Mouse (Mus musculus) midbrain, embryonic 13.5 days (tissue): ENCODE results near the gene Olfr1349. TPM values are rescaled to one million over a fixed set of nuclear protein-coding genes. Genes with fewer than 3 reads are reported as not detected.
"Not testable (repeated sequence)": the region's sequence is repeated elsewhere in the genome, so short reads cannot be mapped to it uniquely, and the experiment has no call there.

ENCODE experiments used
- ATAC-seq: fragments of 200-750 bp; cut with Nextera tagmentation; 2 replicates; pipeline ENCODE4 v1.8.0; 2017; ENCODE audit warnings: mild to moderate bottlenecking, moderate TSS enrichment, moderate library complexity
- H3K27ac ChIP-seq: fragments of 300-500 bp; sonication (generic); 2 replicates; pipeline ENCODE4 v1.5.1; 2015; ENCODE audit warnings: inconsistent platforms, mild to moderate bottlenecking, moderate library complexity
- H3K27me3 ChIP-seq: fragments of 300-500 bp; sonication (generic); 2 replicates; pipeline ENCODE4 v1.6.1; 2015; ENCODE audit warnings: mild to moderate bottlenecking, inconsistent platforms
- H3K36me3 ChIP-seq: fragments of 300-500 bp; sonication (generic); 2 replicates; pipeline ENCODE4 v1.6.1; 2015; ENCODE audit warnings: mild to moderate bottlenecking, inconsistent platforms
- H3K4me1 ChIP-seq: fragments of 300-500 bp; sonication (generic); replicated peaks from 2 replicates; pipeline ENCODE4 v1.6.1; 2015; ENCODE audit warnings: inconsistent platforms
- H3K4me2 ChIP-seq: fragments of 300-500 bp; sonication (generic); replicated peaks from 2 replicates; pipeline ENCODE4 v1.6.1; 2015; ENCODE audit warnings: moderate library complexity, mild to moderate bottlenecking, inconsistent platforms
- H3K4me3 ChIP-seq: fragments of 300-500 bp; sonication (generic); replicated peaks from 2 replicates; pipeline ENCODE4 v1.5.1; 2015; ENCODE audit warnings: mild to moderate bottlenecking, inconsistent platforms
- H3K9ac ChIP-seq: fragments of 300-500 bp; sonication (generic); replicated peaks from 2 replicates; pipeline ENCODE4 v1.6.1; 2015; ENCODE audit warnings: mild to moderate bottlenecking, inconsistent platforms
- H3K9me3 ChIP-seq: fragments of 300-500 bp; sonication (generic); 2 replicates; pipeline ENCODE4 v1.6.1; 2016; ENCODE audit warnings: mild to moderate bottlenecking, inconsistent platforms
- WGBS: fragments of 180-500 bp; shearing (Covaris S2); methylation state at CpG from one replicate; pipeline ENCODE4 v1.1.7; 2015; 5-methylcytosine and 5-hydroxymethylcytosine counted together
- polyA plus RNA-seq: library from polyadenylated mRNA; unstranded; fragments of >200 nt; fragmentation: Nextera tagmentation; extraction: Ambion mirVana; gene quantifications from 2 replicates; pipeline ENCODE4 v1.2.1, GENCODE M21; 2015

Olfr1349 gene
- not detected in 2 replicates for polyA plus RNA-seq

- WGBS = 87% methylated on average over 5 of the region's 5 CpGs
These were observed at the start of gene Olfr1349 for GRCm38 (mm10) chr7:6522850-6523249. Gene Olfr1349 (minus strand): TSS chr7:6522950.

DNA sequence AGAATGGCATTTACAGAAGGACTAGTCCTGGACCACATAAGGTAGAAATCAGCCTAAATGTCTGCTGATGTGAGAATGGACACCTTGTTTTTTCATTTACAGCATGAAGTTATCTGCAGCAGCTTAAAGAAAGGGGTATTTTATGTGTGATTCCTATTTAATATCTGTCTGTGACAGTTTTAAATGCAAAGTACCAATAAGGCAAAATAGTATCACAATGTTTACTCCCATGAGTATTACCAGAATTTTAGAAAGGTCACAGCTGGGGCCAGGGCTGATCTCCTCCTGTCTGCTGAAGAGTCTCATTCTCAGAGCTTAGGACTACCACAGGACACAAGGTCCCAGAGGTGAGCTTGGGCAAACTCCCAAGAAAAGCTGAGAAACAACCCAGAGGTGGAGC, 41.8 kb upstream of the Olfr1349 start, which contains the start of gene Olfr1350:
Olfr1350 (plus strand) TSS at position 301 of the 400 bp plus-strand sequence.
- Histone ChIP-seq H3K4me3 (no peak within 1 kb of the TSS), H3K9me3 (peaks cover 15% of the 10 kb centered on the region), H3K4me1 (no peaks in the 10 kb centered on the region), H3K27ac (no peak within 1 kb of the TSS), H3K27me3 (no peaks in the 10 kb centered on the region), H3K4me2 (no peak within 1 kb of the TSS), H3K9ac (no peak within 1 kb of the TSS), H3K36me3 (no peaks in the 10 kb centered on the region)
- ATAC-seq = no peak

More at GRCm38 (mm10) chr7:6522850-6523249, at the start of gene Olfr1349:
- Histone ChIP-seq H3K4me2 (no peak within 1 kb of the TSS), H3K9me3 (peaks cover 15% of the 10 kb centered on the region), H3K27me3 (no peaks in the 10 kb centered on the region), H3K4me3 (no peak within 1 kb of the TSS), H3K9ac (no peak within 1 kb of the TSS), H3K36me3 (no peaks in the 10 kb centered on the region), H3K4me1 (no peaks in the 10 kb centered on the region), H3K27ac (no peak within 1 kb of the TSS)
- no peak for ATAC-seq

- Histone ChIP-seq H3K27me3 (no peaks in the 10 kb centered on the region), H3K4me1 (no peaks in the 10 kb centered on the region), H3K9ac (no peak overlapping the region), H3K4me3 (no peak overlapping the region), H3K27ac (no peak overlapping the region), H3K36me3 (no peaks in the 10 kb centered on the region), H3K9me3 (peaks cover 2% of the 10 kb centered on the region), H3K4me2 (no peak overlapping the region)
- WGBS = 67% methylated on average over 5 of the region's 5 CpGs
- ATAC-seq = no peak
These were observed 3.4 kb upstream of the Olfr1349 start for GRCm38 (mm10) chr7:6526141-6526540.

- WGBS = 65% methylated on average over 3 of the region's 3 CpGs
- Histone ChIP-seq H3K9ac (no peak overlapping the region), H3K4me2 (no peak overlapping the region), H3K27me3 (no peaks in the 10 kb centered on the region), H3K36me3 (no peaks in the 10 kb centered on the region), H3K4me3 (no peak overlapping the region), H3K9me3 (peaks cover 7% of the 10 kb centered on the region), H3K27ac (no peak overlapping the region), H3K4me1 (no peaks in the 10 kb centered on the region)
- ATAC-seq = no peak
These were observed 2.3 kb upstream of the Olfr1349 start for GRCm38 (mm10) chr7:6525001-6525400.

- no peak for ATAC-seq
- Histone ChIP-seq H3K4me3 (no peak overlapping the region), H3K4me2 (no peak overlapping the region), H3K27me3 (no peaks in the 10 kb centered on the region), H3K27ac (no peak overlapping the region), H3K9me3 (peaks cover 13% of the 10 kb centered on the region), H3K36me3 (no peaks in the 10 kb centered on the region), H3K9ac (no peak overlapping the region), H3K4me1 (no peaks in the 10 kb centered on the region)
- WGBS = 32% methylated on average over 1 of the region's 1 CpGs
These were observed 1.1 kb downstream of the Olfr1349 start for GRCm38 (mm10) chr7:6521666-6522065.

GRCm38 (mm10) chr7:6508648-6509047, 14.1 kb downstream of the Olfr1349 start, which contains the start of gene Olfr1348:
Gene Olfr1348 (minus strand): TSS chr7:6508748.
- ATAC-seq = no peak
- Histone ChIP-seq H3K4me3 (no peak within 1 kb of the TSS), H3K4me1 (no peaks in the 10 kb centered on the region), H3K4me2 (no peak within 1 kb of the TSS), H3K27ac (no peak within 1 kb of the TSS), H3K9ac (no peak within 1 kb of the TSS), H3K27me3 (no peaks in the 10 kb centered on the region), H3K9me3 (0 out of 2 replicates have a peak, but pooled peaks cover 6% of the 10 kb centered on the region), H3K36me3 (no peaks in the 10 kb centered on the region)
- WGBS = 100% methylated on average over 1 of the region's 1 CpGs

DNA sequence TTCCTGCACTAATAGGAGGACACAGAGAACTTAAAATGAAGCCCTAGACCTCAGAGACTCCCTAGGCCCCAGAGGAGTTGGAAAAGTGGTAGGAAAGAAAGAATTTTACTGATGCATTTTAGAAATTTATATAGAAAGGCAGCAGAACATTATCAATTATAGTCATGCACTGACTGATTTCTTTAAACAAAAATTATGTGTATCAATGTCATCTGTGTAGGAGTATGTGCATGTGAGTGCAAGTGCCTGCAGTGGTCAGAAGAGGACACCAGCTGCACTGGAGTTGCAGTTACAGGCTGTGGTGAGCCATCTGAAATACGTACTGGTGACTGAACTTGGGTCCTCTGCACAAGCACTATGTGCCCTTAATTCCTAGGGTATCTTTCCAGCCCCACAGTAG, 23.1 kb downstream of the Olfr1349 start, which contains the start of gene Olfr1347:
Olfr1347 (minus strand) TSS at position 101 of the 400 bp plus-strand sequence.
- Histone ChIP-seq H3K9ac (no peak within 1 kb of the TSS), H3K4me2 (no peak within 1 kb of the TSS), H3K4me3 (no peak within 1 kb of the TSS), H3K4me1 (no peaks in the 10 kb centered on the region), H3K27ac (no peak within 1 kb of the TSS), H3K36me3 (no peaks in the 10 kb centered on the region), H3K9me3 (0 out of 2 replicates have a peak, but pooled peaks cover 6% of the 10 kb centered on the region), H3K27me3 (no peaks in the 10 kb centered on the region)
- no peak for ATAC-seq
- WGBS = 63% methylated on average over 1 of the region's 1 CpGs

- Histone ChIP-seq H3K9me3 (no peaks in the 10 kb centered on the region), H3K27ac (no peak within 1 kb of the TSS), H3K4me3 (no peak within 1 kb of the TSS), H3K4me1 (no peaks in the 10 kb centered on the region), H3K36me3 (no peaks in the 10 kb centered on the region), H3K27me3 (no peaks in the 10 kb centered on the region), H3K4me2 (no peak within 1 kb of the TSS), H3K9ac (no peak within 1 kb of the TSS)
- WGBS = 53% methylated on average over 2 of the region's 2 CpGs
- no peak for ATAC-seq
These were observed 35.9 kb downstream of the Olfr1349 start, which contains the start of gene Olfr5 for GRCm38 (mm10) chr7:6486841-6487240. Gene Olfr5 (minus strand): TSS chr7:6486941.

DNA sequence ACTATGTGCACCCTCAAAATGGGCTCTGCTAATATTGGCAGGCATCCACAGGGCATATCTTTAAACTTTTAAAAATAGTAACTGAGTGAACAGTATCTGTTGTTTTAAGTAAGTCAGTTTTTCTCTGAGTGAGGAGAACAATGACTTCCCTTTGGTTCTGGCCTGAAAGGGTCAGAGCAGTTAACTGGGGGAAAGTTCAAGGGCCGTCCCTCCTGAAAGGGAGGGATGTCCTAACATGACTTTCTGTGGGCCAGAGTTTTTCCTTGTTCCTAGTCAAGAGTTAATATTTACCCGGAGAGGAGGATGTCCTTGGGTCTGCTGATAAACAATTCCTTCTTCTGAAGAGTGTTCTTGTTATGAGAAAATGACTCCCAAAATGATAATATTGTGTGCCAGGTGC, 45.1 kb downstream of the Olfr1349 start:
- H3K27me3 ChIP-seq, H3K4me1 ChIP-seq, H3K36me3 ChIP-seq, H3K27ac ChIP-seq, H3K9ac ChIP-seq, H3K4me3 ChIP-seq, ATAC-seq, H3K4me2 ChIP-seq: not testable (repeated sequence)
- peaks cover 11% of the 10 kb centered on the region; the same call in 1 of the 2 replicates for H3K9me3 ChIP-seq
- 75% methylated on average over 2 of the region's 2 CpGs for WGBS

GRCm38 (mm10) chr7:6466951-6467350, 55.8 kb downstream of the Olfr1349 start, which contains the start of gene Olfr1346:
Gene Olfr1346 (plus strand): TSS chr7:6467101.
- no peak within 1 kb of the TSS for H3K4me3 ChIP-seq
- no peaks in the 10 kb centered on the region for H3K4me1 ChIP-seq
- H3K27me3 ChIP-seq = no peaks in the 10 kb centered on the region
- no peak within 1 kb of the TSS for H3K4me2 ChIP-seq
- H3K27ac ChIP-seq = no peak within 1 kb of the TSS
- H3K36me3 ChIP-seq = no peaks in the 10 kb centered on the region
- H3K9me3 ChIP-seq = no peaks in the 10 kb centered on the region; the same call in 1 of the 2 replicates
- no peak within 1 kb of the TSS for H3K9ac ChIP-seq
- no peak for ATAC-seq

Other genes starting within 250 kb of the Olfr1349 start
- gene Zfp667, start 236.4 kb downstream of the Olfr1349 start, polyA plus RNA-seq = 15.8 and 18.8 TPM in 2 replicates
- 11.7 and 12.9 TPM in 2 replicates for gene Zfp583, start 191.7 kb downstream of the Olfr1349 start, polyA plus RNA-seq
- 7.0 and 7.2 TPM in 2 replicates for gene Gm3854, start 179.2 kb downstream of the Olfr1349 start, polyA plus RNA-seq
- gene Zfp78, start 159.7 kb downstream of the Olfr1349 start, polyA plus RNA-seq = 4.3 and 4.6 TPM in 2 replicates
- 16.2 and 18.5 TPM in 2 replicates for gene Zfp28, start 139.7 kb downstream of the Olfr1349 start, polyA plus RNA-seq
- gene Smim17, start 124.2 kb downstream of the Olfr1349 start, polyA plus RNA-seq = 2.4 and 3.4 TPM in 2 replicates
- 0.06 and 0.07 TPM in 2 replicates for gene Gm20715, start 112.7 kb downstream of the Olfr1349 start, polyA plus RNA-seq
- gene Olfr1344, start 84.3 kb downstream of the Olfr1349 start, polyA plus RNA-seq = not detected in 2 replicates
- not detected in 2 replicates for gene Olfr1336, start 66.8 kb downstream of the Olfr1349 start, polyA plus RNA-seq
- gene Olfr1346, start 55.8 kb downstream of the Olfr1349 start, polyA plus RNA-seq = not detected in 2 replicates
- gene Olfr5, start 36.0 kb downstream of the Olfr1349 start, polyA plus RNA-seq = not detected in 2 replicates
- not detected in 2 replicates for gene Olfr1347, start 23.2 kb downstream of the Olfr1349 start, polyA plus RNA-seq
- not detected in 2 replicates for gene Olfr1348, start 14.2 kb downstream of the Olfr1349 start, polyA plus RNA-seq
- not detected in 2 replicates for gene Olfr1350, start 41.9 kb upstream of the Olfr1349 start, polyA plus RNA-seq
- 1.7 and 2.3 TPM in 2 replicates for gene Zim1, start 173.5 kb upstream of the Olfr1349 start, polyA plus RNA-seq
- gene Peg3, start 207.5 kb upstream of the Olfr1349 start, polyA plus RNA-seq = 82.9 and 87.2 TPM in 2 replicates
- 31.1 and 35.2 TPM in 2 replicates for gene Usp29, start 207.6 kb upstream of the Olfr1349 start, polyA plus RNA-seq